Mouse (Mus musculus) MEL (cell line): ENCODE results near the gene Kif5a. TPM values are rescaled to one million over a fixed set of nuclear protein-coding genes. Genes with fewer than 3 reads are reported as not detected.

Experiments
- DNase-seq: peaks from one replicate; pipeline ENCODE4 v3.0.0; 2011; ENCODE audit warnings: low read depth, low spot score
- H3K27ac ChIP-seq: 2 replicates; pipeline ENCODE4 v1.5.1; 2012; ENCODE audit warnings: low read depth, mild to moderate bottlenecking, control low read depth, low read length, moderate library complexity; ENCODE audit not compliant: control insufficient read depth
- H3K27me3 ChIP-seq, 2 experiments: fragments of 150-350 bp in 1 of 2; sonication (generic) in 1 of 2; 2 replicates each; pipeline ENCODE4 v1.6.1; 2012; ENCODE audit warnings: low read length in 2 of 2, mild to moderate bottlenecking in 2 of 2, improper control_type of control experiment in 1 of 2, moderate library complexity in 1 of 2; ENCODE audit not compliant: insufficient read depth in 2 of 2, control insufficient read depth in 1 of 2
- H3K36me3 ChIP-seq, 2 experiments: 2 replicates each; pipeline ENCODE4 v1.6.1; 2012 to 2014; ENCODE audit warnings: low read length in 2 of 2, improper control_type of control experiment in 1 of 2, inconsistent platforms in 1 of 2, mild to moderate bottlenecking in 1 of 2; ENCODE audit not compliant: insufficient read depth in 2 of 2, control insufficient read depth in 1 of 2
- H3K4me1 ChIP-seq, 2 experiments: fragments of 150-350 bp in 1 of 2; sonication (generic) in 1 of 2; 2 replicates each; pipeline ENCODE4 v1.6.1; 2012; ENCODE audit warnings: low read length in 2 of 2, improper control_type of control experiment in 1 of 2, mild to moderate bottlenecking in 1 of 2; ENCODE audit not compliant: insufficient read depth in 2 of 2, control insufficient read depth in 1 of 2
- H3K4me3 ChIP-seq, 2 experiments: fragments of 150-350 bp in 1 of 2; sonication (generic) in 1 of 2; 2 replicates each; pipeline ENCODE4 v1.5.1; 2012; ENCODE audit warnings: low read depth in 2 of 2, low read length in 2 of 2, mild to moderate bottlenecking in 2 of 2, moderate library complexity in 2 of 2, control low read depth in 1 of 2, improper control_type of control experiment in 1 of 2; ENCODE audit not compliant: control insufficient read depth in 1 of 2, insufficient read depth in 1 of 2
- H3K79me2 ChIP-seq: 2 replicates; pipeline ENCODE4 v1.6.1; 2012; ENCODE audit warnings: mild to moderate bottlenecking, low read length, moderate library complexity; ENCODE audit not compliant: control insufficient read depth, poor library complexity, insufficient read depth
- H3K9ac ChIP-seq: 2 replicates; pipeline ENCODE4 v1.6.1; 2012; ENCODE audit warnings: low read depth, mild to moderate bottlenecking, control low read depth, low read length, moderate library complexity; ENCODE audit not compliant: control insufficient read depth, poor library complexity, severe bottlenecking
- H3K9me3 ChIP-seq: fragments of 150-350 bp; sonication (generic); replicated peaks from 2 replicates; pipeline ENCODE4 v1.6.1; 2012; ENCODE audit warnings: mild to moderate bottlenecking, low read length, improper control_type of control experiment, moderate library complexity; ENCODE audit not compliant: insufficient read depth
- CHD1 ChIP-seq: IDR thresholded peaks from 2 replicates; pipeline ENCODE4 v1.6.1; 2012; ENCODE audit warnings: low read depth, mild to moderate bottlenecking, inconsistent platforms, low read length, improper control_type of control experiment
- CHD2 ChIP-seq: IDR thresholded peaks from 2 replicates; pipeline ENCODE4 v1.6.1; 2011; ENCODE audit warnings: low read length, improper control_type of control experiment
- EP300 ChIP-seq, 2 experiments: IDR thresholded peaks; 2 replicates each; pipeline ENCODE4 v1.6.1; 2011; ENCODE audit warnings: improper control_type of control experiment in 2 of 2, low read length in 2 of 2, low read depth in 1 of 2, mild to moderate bottlenecking in 1 of 2
- ETS1 ChIP-seq: IDR thresholded peaks from 2 replicates; pipeline ENCODE4 v1.6.1; 2012; ENCODE audit warnings: low read depth, mild to moderate bottlenecking, inconsistent platforms, low read length, improper control_type of control experiment, moderate library complexity
- MXI1 ChIP-seq: IDR thresholded peaks from 2 replicates; pipeline ENCODE4 v1.6.1; 2011; ENCODE audit warnings: mild to moderate bottlenecking, low read depth, low read length, improper control_type of control experiment
- NELFE ChIP-seq: IDR thresholded peaks from 2 replicates; pipeline ENCODE4 v1.6.1; 2011; ENCODE audit warnings: low read depth, low read length, improper control_type of control experiment
- POLR2AphosphoS5 ChIP-seq: IDR thresholded peaks from 2 replicates; pipeline ENCODE4 v1.6.1; 2012; ENCODE audit warnings: low read depth, borderline replicate concordance, mild to moderate bottlenecking, inconsistent platforms, low read length, moderate library complexity, mixed read lengths
- SMC3 ChIP-seq: IDR thresholded peaks from 2 replicates; pipeline ENCODE4 v1.6.1; 2011; ENCODE audit warnings: low read depth, low read length, improper control_type of control experiment
- TAL1 ChIP-seq: IDR thresholded peaks from 2 replicates; pipeline ENCODE4 v1.6.1; 2012; ENCODE audit warnings: mild to moderate bottlenecking, inconsistent platforms, low read length, moderate library complexity, mixed read lengths
- TBP ChIP-seq: IDR thresholded peaks from 2 replicates; pipeline ENCODE4 v1.8.0; 2011; ENCODE audit warnings: low read depth, low read length, improper control_type of control experiment
- ZKSCAN1 ChIP-seq: IDR thresholded peaks from 2 replicates; pipeline ENCODE4 v1.6.1; 2012; ENCODE audit warnings: low read depth, mild to moderate bottlenecking, inconsistent platforms, low read length, improper control_type of control experiment, moderate library complexity
- ZMIZ1 ChIP-seq: IDR thresholded peaks from 2 replicates; pipeline ENCODE4 v1.6.1; 2012; ENCODE audit warnings: low read depth, mild to moderate bottlenecking, inconsistent platforms, low read length, improper control_type of control experiment, moderate library complexity
- polyA plus RNA-seq, 2 experiments: library from polyadenylated mRNA; stranded (reverse) in 1 of 2; unstranded in 1 of 2; fragments of >175 nt in 1 of 2; fragments of >200 nt in 1 of 2; gene quantifications; 2 replicates each; pipeline versions ENCODE4 v1.2.1 to v1.2.4; 2012; ENCODE audit warnings: low replicate concordance in 2 of 2, low read depth in 1 of 2; ENCODE audit not compliant: insufficient read length in 2 of 2, insufficient read depth in 1 of 2, missing spikeins in 1 of 2
- total RNA-seq: library from RNA; depleted of rRNA; stranded (reverse); fragments of 300-350 nt; gene quantifications from 2 replicates; pipeline ENCODE4 v1.2.3, GENCODE M21; 2012

Kif5a gene
- total and polyA plus RNA-seq, 3 experiments: 0.42 to 1.3 TPM; not detected in 1

DNA sequence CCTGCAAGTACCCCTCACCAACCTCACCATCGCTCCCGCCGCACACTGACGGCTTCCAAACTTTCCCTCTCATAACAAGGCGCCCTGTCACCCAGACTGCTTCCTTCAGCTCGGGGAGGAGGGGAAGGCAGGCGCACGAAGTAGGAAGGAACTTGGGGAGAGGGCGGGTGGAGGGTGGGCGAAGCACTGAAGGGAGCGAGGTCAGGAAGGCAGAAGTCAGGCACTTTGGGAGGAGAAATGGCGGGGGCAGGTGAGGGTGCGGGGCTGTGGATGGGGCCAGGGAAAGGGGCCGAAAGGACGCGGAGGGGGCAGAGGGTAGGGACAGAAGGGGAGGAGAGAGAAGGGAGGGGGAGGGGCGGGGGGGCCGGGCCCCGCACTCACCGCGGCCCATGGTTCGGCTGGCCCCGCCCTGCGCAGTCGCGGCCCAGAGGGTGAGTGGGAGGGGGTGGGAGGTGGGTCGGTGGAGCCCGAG lies 25.2 kb upstream of the Kif5a start:
- Histone ChIP-seq H3K27me3 (no peaks in the 10 kb centered on the region), H3K9ac (peak overlapping the region; percentile 93), H3K9me3 (no peaks in the 10 kb centered on the region), H3K4me1 (peaks cover 0 to 19% of the 10 kb centered on the region in 2 experiments; a peak in 2 of 4 replicates), H3K27ac (peak overlapping the region; percentile 89), H3K4me3 (peak overlapping the region; percentile 75 to 91), H3K36me3 (peaks cover 4 to 16% of the 10 kb centered on the region in 2 experiments; a peak in 3 of 4 replicates), H3K79me2 (peaks cover 70% of the 10 kb centered on the region)
- TF ChIP-seq MXI1 (peak; percentile 40), ETS1 (no peak; the same call in 1 of the 2 replicates)
- peak; percentile 86 for DNase-seq

- H3K27me3 ChIP-seq: no peaks in the 10 kb centered on the region
- peaks cover 65% of the 10 kb centered on the region for H3K79me2 ChIP-seq
- H3K4me1 ChIP-seq: peaks cover 0 to 15% of the 10 kb centered on the region in 2 experiments; a peak in 2 of 4 replicates
- 0 out of 2 replicates have a peak, but pooled peaks have one; percentile 53 for TF ChIP-seq CHD1
- TF ChIP-seq ZKSCAN1: no peak
- 0 out of 2 replicates have a peak, but pooled peaks have one; percentile 12 for TF ChIP-seq SMC3
- TF ChIP-seq TBP: 0 out of 2 replicates have a peak, but pooled peaks have one; percentile 19
- TF ChIP-seq MXI1: peak; percentile 19; the same call in 1 of the 2 replicates
- 0 out of 2 replicates have a peak, but pooled peaks have one; percentile 18 for TF ChIP-seq NELFE
- TF ChIP-seq TAL1: no peak
- 0 out of 2 replicates have a peak, but pooled peaks have one; percentile 9 for TF ChIP-seq CHD2
- peak; percentile 65 for TF ChIP-seq ZMIZ1
- DNase-seq: no peak
- H3K9me3 ChIP-seq: no peaks in the 10 kb centered on the region
- H3K27ac ChIP-seq: peak overlapping the region; percentile 89
- peak overlapping the region; percentile 93 for H3K9ac ChIP-seq
- H3K36me3 ChIP-seq: peaks cover 2 to 12% of the 10 kb centered on the region in 2 experiments; a peak in 3 of 4 replicates
- peak overlapping the region; percentile 75 to 91 for H3K4me3 ChIP-seq
Measured at GRCm38 (mm10) chr10:127287936-127288293, 24.8 kb upstream of the Kif5a start.

DNA sequence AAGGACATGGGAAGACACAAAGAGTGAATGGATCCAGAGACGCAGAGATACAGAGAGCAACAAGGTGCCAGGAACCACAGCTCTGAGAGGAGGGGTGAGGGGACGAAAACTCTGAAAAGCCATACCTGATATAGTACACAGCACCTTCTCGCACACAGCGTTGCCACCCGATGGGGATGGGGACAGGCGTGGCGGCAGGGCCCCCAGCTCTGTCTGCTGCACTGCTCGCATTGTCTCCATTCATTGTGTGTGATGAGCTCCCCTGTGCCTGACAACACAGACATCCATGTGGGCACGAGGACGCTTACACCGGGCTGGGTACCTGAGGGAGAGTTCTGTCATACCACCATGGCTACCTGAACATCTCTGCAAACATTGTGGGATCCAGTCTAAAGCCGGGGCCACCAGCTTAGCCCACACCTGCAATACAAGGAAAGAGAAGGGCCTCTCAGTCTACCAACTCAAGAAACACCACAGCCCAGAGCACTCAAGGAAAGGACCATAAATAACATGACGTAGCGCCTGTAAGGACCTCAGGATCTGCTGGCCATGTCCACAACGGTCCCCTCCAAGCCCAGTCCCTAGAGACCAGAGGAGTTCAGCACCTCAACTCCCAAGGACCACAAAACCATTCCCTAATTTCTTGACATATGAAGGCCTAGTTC lies 24.3 kb upstream of the Kif5a start:
- H3K9ac ChIP-seq: peak overlapping the region; percentile 93
- no peaks in the 10 kb centered on the region for H3K27me3 ChIP-seq
- peak overlapping the region; percentile 75 to 91 for H3K4me3 ChIP-seq
- peaks cover 61% of the 10 kb centered on the region for H3K79me2 ChIP-seq
- H3K36me3 ChIP-seq: peaks cover 0 to 9% of the 10 kb centered on the region in 2 experiments; a peak in 3 of 4 replicates
- H3K27ac ChIP-seq: peak overlapping the region; percentile 89
- peaks cover 0 to 12% of the 10 kb centered on the region in 2 experiments; a peak in 2 of 4 replicates for H3K4me1 ChIP-seq
- H3K9me3 ChIP-seq: no peaks in the 10 kb centered on the region
- no peak for DNase-seq
- TF ChIP-seq POLR2AphosphoS5 (peak; percentile 86), EP300 (IDR thresholded peaks at IDR 0.05; ENCODE audit: low read depth in 1 of 2, low read length in 2 of 2) (no peak)
